Mouse (Mus musculus) CH12.LX (cell line): ENCODE results near the gene Cipc. TPM values are rescaled to one million over a fixed set of nuclear protein-coding genes. Genes with fewer than 3 reads are reported as not detected.
A peak's percentile ranks its signal among the peaks of the same experiment; 100 is the strongest.

Source experiments
- DNase-seq: peaks from one replicate; pipeline ENCODE4 v3.0.0-alpha.2; 2013; ENCODE audit errors: extremely low read depth
- H3K27ac ChIP-seq: 2 replicates; pipeline ENCODE4 v1.5.1; 2012; ENCODE audit warnings: low read depth, mild to moderate bottlenecking, control low read depth, moderate library complexity; ENCODE audit not compliant: insufficient read depth
- H3K27me3 ChIP-seq: replicated peaks from 2 replicates; pipeline ENCODE3; 2012; ENCODE audit warnings: inconsistent platforms
- H3K36me3 ChIP-seq, 2 experiments: replicated peaks in 1 of 2; 2 replicates each; pipeline versions ENCODE3 to v1.6.1; 2012; ENCODE audit warnings: inconsistent platforms in 1 of 2, low read length in 1 of 2, mild to moderate bottlenecking in 1 of 2, mixed read lengths in 1 of 2, moderate library complexity in 1 of 2; ENCODE audit not compliant: control insufficient read depth in 1 of 2, insufficient read depth in 1 of 2
- H3K4me1 ChIP-seq, 2 experiments: 2 replicates each; pipeline ENCODE4 v1.6.1; 2012; ENCODE audit warnings: inconsistent platforms in 1 of 2, moderate library complexity in 1 of 2; ENCODE audit not compliant: insufficient read depth in 2 of 2, control insufficient read depth in 1 of 2
- H3K4me2 ChIP-seq: 2 replicates; pipeline ENCODE4 v1.6.1; 2012; ENCODE audit warnings: low read depth, mild to moderate bottlenecking, control low read depth; ENCODE audit not compliant: poor library complexity, insufficient read depth, severe bottlenecking
- H3K4me3 ChIP-seq, 3 experiments: fragments of 150-350 bp in 1 of 3; sonication (generic) in 1 of 3; replicated peaks in 1 of 3; 2 replicates each; pipeline versions ENCODE3 to v1.5.1; 2011 to 2012; ENCODE audit warnings: low read depth in 2 of 3, low read length in 2 of 3, mild to moderate bottlenecking in 2 of 3, moderate library complexity in 2 of 3, control low read depth in 1 of 3, improper control_type of control experiment in 1 of 3, inconsistent platforms in 1 of 3, mixed read lengths in 1 of 3; ENCODE audit not compliant: poor library complexity in 1 of 3
- H3K79me2 ChIP-seq: replicated peaks from 2 replicates; pipeline ENCODE4 v1.6.1; 2012; ENCODE audit warnings: mild to moderate bottlenecking, moderate library complexity; ENCODE audit not compliant: control insufficient read depth, poor library complexity, insufficient read depth, severe bottlenecking; ENCODE audit errors: extremely low read depth
- H3K9ac ChIP-seq: 2 replicates; pipeline ENCODE4 v1.6.1; 2012; ENCODE audit warnings: low read depth, mild to moderate bottlenecking, control low read depth, moderate library complexity; ENCODE audit not compliant: insufficient read depth
- H3K9me3 ChIP-seq: replicated peaks from 2 replicates; pipeline ENCODE3; 2012; ENCODE audit warnings: low read length, inconsistent platforms, mixed read lengths
- BHLHE40 ChIP-seq: IDR thresholded peaks from 2 replicates; pipeline ENCODE4 v1.6.1; 2011; ENCODE audit warnings: mild to moderate bottlenecking, low read depth, low read length, improper control_type of control experiment
- CHD2 ChIP-seq: IDR thresholded peaks from 2 replicates; pipeline ENCODE4 v1.6.1; 2011; ENCODE audit warnings: low read length, improper control_type of control experiment
- CTCF ChIP-seq, 2 experiments: IDR thresholded peaks in 1 of 2; conservative IDR thresholded peaks in 1 of 2; 2 replicates each; pipeline ENCODE4 v1.5.1; 2011 to 2012; ENCODE audit warnings: low read depth in 2 of 2, low read length in 2 of 2, improper control_type of control experiment in 1 of 2, inconsistent platforms in 1 of 2, mild to moderate bottlenecking in 1 of 2, moderate library complexity in 1 of 2
- E2F4 ChIP-seq: IDR thresholded peaks from 2 replicates; pipeline ENCODE4 v1.6.1; 2011; ENCODE audit warnings: low read depth, low read length, improper control_type of control experiment; ENCODE audit not compliant: insufficient replicate concordance
- ELF1 ChIP-seq: IDR thresholded peaks from 2 replicates; pipeline ENCODE4 v1.6.1; 2014; ENCODE audit warnings: low read depth, mild to moderate bottlenecking, inconsistent platforms, low read length, improper control_type of control experiment
- EP300 ChIP-seq: IDR thresholded peaks from 2 replicates; pipeline ENCODE4 v1.6.1; 2011; ENCODE audit warnings: low read length, improper control_type of control experiment
- GABPA ChIP-seq: IDR thresholded peaks from 2 replicates; pipeline ENCODE4 v1.6.1; 2012; ENCODE audit warnings: low read depth, low read length, improper control_type of control experiment, inconsistent platforms; ENCODE audit not compliant: insufficient replicate concordance
- IRF4 ChIP-seq: IDR thresholded peaks from 2 replicates; pipeline ENCODE4 v1.6.1; 2014; ENCODE audit warnings: low read depth, mild to moderate bottlenecking, inconsistent platforms, low read length, improper control_type of control experiment
- JUND ChIP-seq: conservative IDR thresholded peaks from 2 replicates; pipeline ENCODE4 v1.6.1; 2011; ENCODE audit warnings: low read depth, low read length, improper control_type of control experiment
- MAX ChIP-seq: IDR thresholded peaks from 2 replicates; pipeline ENCODE4 v1.6.1; 2011; ENCODE audit warnings: low read length, improper control_type of control experiment
- MEF2A ChIP-seq: IDR thresholded peaks from 2 replicates; pipeline ENCODE4 v1.6.1; 2014; ENCODE audit warnings: low read depth, mild to moderate bottlenecking, inconsistent platforms, low read length, improper control_type of control experiment, borderline replicate concordance
- RCOR1 ChIP-seq: conservative IDR thresholded peaks from 2 replicates; pipeline ENCODE4 v1.6.1; 2012; ENCODE audit warnings: low read depth, mild to moderate bottlenecking, inconsistent platforms, low read length, improper control_type of control experiment
- SIN3A ChIP-seq: IDR thresholded peaks from 2 replicates; pipeline ENCODE4 v1.6.1; 2012; ENCODE audit warnings: low read length, improper control_type of control experiment, inconsistent platforms
- TBP ChIP-seq: conservative IDR thresholded peaks from 2 replicates; pipeline ENCODE4 v1.6.1; 2011; ENCODE audit warnings: low read depth, low read length, improper control_type of control experiment
- UBTF ChIP-seq: IDR thresholded peaks from 2 replicates; pipeline ENCODE4 v1.6.1; 2012; ENCODE audit warnings: low read depth, mild to moderate bottlenecking, inconsistent platforms, low read length, improper control_type of control experiment, moderate library complexity
- ZC3H11A ChIP-seq: IDR thresholded peaks from 2 replicates; pipeline ENCODE4 v1.6.1; 2012; ENCODE audit warnings: low read depth, mild to moderate bottlenecking, inconsistent platforms, low read length, improper control_type of control experiment
- ZKSCAN1 ChIP-seq: IDR thresholded peaks from 2 replicates; pipeline ENCODE4 v1.6.1; 2012; ENCODE audit warnings: low read depth, inconsistent platforms, low read length, improper control_type of control experiment, borderline replicate concordance
- dilution Hi-C: fragments of 300-500 bp; cut with MboI; formaldehyde crosslinking; loops from 2 replicates; pipeline ENCODE4 v1.14.3; 2020; ENCODE audit warnings: low sequenced_read_pairs; ENCODE audit not compliant: extremely low pct_unique_long_range_greater_than_20kb, extremely low pct_ligation_motif_present
- in situ Hi-C: fragments of 300-500 bp; cut with MboI; formaldehyde crosslinking; loops from 3 replicates; pipeline ENCODE4 v1.14.3; 2019; ENCODE audit warnings: low sequenced_read_pairs, low pct_ligation_motif_present, low pct_unique_long_range_greater_than_20kb, mixed read lengths
- polyA plus RNA-seq: library from polyadenylated mRNA; unstranded; fragments of >175 nt; gene quantifications from 2 replicates; pipeline ENCODE4 v1.2.1, GENCODE M21; 2012; ENCODE audit warnings: low read depth; ENCODE audit not compliant: insufficient read length
- total RNA-seq, 2 experiments: library from RNA; depleted of rRNA; stranded (reverse); fragments of 300-350 nt in 1 of 2; fragments of >200 nt in 1 of 2; gene quantifications; 2 replicates each; pipeline ENCODE4 v1.2.3; 2012 to 2014

The Cipc gene
- total and polyA plus RNA-seq, 3 experiments = 15.7 to 20.5 (median 18.7) TPM

GRCm38 (mm10) chr12:86897769-86898273 is 49.0 kb upstream of the Cipc start:
- Histone ChIP-seq H3K36me3 (peaks cover 0 to 4% of the 10 kb centered on the region in 2 experiments), H3K27me3 (no peaks in the 10 kb centered on the region), H3K4me1 (peaks cover 16 to 58% of the 10 kb centered on the region in 2 experiments), H3K9me3 (no peaks in the 10 kb centered on the region), H3K4me2 (no peak overlapping the region), H3K27ac (no peak overlapping the region), H3K4me3 (no peak overlapping the region), H3K79me2 (no peaks in the 10 kb centered on the region), H3K9ac (peak overlapping the region; percentile 81; the same call in 1 of the 2 replicates)
- dilution Hi-C loops = no loop called here
- in situ Hi-C loops = no loop called here
- no peak for TF ChIP-seq ELF1
- TF ChIP-seq BHLHE40 = no peak
- TF ChIP-seq JUND = no peak
- TF ChIP-seq GABPA = no peak
- no peak for TF ChIP-seq ZC3H11A
- no peak for TF ChIP-seq RCOR1
- no peak for TF ChIP-seq TBP
- TF ChIP-seq CHD2 = no peak
- no peak for TF ChIP-seq IRF4
- no peak for TF ChIP-seq MEF2A
- TF ChIP-seq E2F4 = no peak
- no peak for TF ChIP-seq UBTF
- TF ChIP-seq ZKSCAN1 = no peak
- no peak for TF ChIP-seq CTCF (conservative IDR thresholded peaks at IDR 0.05 in 1 of 2, IDR thresholded peaks at IDR 0.05 in 1 of 2; ENCODE audit: low read depth in 2 of 2, low read length in 2 of 2)
- DNase-seq = no peak

DNA sequence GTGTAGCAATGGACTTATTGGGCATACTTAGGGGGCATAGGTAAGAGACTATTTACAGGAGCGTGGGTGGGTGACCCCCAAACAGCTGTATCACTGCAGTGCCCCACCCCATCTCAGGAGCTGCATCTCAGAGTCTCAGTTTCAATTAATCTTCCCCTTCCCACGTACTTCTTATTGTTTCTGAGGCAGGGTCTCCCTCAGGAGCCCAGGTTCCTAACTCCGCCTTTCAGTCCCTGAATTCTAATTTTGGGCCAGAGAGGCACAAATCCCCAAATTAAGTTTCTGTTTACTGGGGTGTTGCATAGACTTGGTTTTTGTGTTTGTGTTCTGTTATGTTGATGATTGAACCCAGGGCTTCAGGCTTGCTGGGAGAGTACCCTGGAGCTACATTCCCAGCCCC is 48.4 kb upstream of the Cipc start:
- Histone ChIP-seq H3K9ac (no peak overlapping the region), H3K79me2 (no peaks in the 10 kb centered on the region), H3K4me2 (no peak overlapping the region), H3K27me3 (no peaks in the 10 kb centered on the region), H3K36me3 (peaks cover 0 to 4% of the 10 kb centered on the region in 2 experiments), H3K27ac (no peak overlapping the region), H3K9me3 (no peaks in the 10 kb centered on the region), H3K4me3 (no peak overlapping the region), H3K4me1 (peaks cover 16 to 52% of the 10 kb centered on the region in 2 experiments)
- dilution Hi-C loops (no loop called here), in situ Hi-C loops (no loop called here)
- TF ChIP-seq MAX (no peak), EP300 (no peak), ELF1 (no peak), SIN3A (no peak), GABPA (no peak), E2F4 (no peak)
- no peak for DNase-seq
